Mouse (Mus musculus) thymus, postnatal 10 days (tissue): ENCODE measurements around the gene B3gat1.

Source experiments
- DNase-seq, 2 experiments: peaks; one replicate each; pipeline ENCODE4 v3.0.0; 2021; ENCODE audit warnings: low spot score in 2 of 2

B3gat1 gene

DNA sequence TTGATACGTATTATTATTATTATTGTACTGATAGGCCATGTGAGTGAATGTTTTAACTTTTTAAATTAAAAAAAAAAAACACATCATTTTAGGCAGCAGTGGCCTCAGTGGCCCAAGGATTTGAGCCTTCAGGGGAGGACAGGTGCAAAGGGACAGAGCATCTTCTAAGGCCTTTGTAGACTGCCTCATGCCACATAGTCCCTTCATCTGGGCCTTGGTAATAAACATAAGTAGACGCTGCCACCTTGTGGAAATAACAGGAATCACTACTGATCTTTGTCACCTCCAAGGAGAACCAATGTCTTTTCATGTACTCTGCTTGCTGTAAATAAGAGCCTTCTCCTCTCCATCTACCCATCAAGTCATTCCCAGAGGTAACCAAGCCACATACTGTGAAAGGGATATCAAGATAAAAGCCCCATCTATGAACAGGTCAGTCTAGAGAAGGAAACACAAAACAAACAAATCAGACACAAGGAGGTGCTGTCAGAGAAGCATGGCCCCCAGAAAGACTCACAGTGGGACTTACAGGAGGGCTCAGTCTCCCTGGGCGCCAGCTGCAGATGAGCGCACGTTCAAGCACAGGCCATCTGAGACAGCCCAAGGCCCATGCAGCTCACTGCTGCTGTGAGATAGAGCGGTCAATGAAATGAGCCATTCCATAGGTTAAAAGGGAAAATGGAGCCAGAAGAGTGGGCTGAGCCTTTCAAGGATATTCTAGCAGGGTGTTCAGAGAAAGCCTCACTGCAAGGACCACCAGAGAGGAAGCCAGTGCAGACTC lies 42.8 kb downstream of the B3gat1 start:
- no peak for DNase-seq

GRCm38 (mm10) chr9:26778421-26778820 lies 44.9 kb downstream of the B3gat1 start:
- no peak for DNase-seq

DNA sequence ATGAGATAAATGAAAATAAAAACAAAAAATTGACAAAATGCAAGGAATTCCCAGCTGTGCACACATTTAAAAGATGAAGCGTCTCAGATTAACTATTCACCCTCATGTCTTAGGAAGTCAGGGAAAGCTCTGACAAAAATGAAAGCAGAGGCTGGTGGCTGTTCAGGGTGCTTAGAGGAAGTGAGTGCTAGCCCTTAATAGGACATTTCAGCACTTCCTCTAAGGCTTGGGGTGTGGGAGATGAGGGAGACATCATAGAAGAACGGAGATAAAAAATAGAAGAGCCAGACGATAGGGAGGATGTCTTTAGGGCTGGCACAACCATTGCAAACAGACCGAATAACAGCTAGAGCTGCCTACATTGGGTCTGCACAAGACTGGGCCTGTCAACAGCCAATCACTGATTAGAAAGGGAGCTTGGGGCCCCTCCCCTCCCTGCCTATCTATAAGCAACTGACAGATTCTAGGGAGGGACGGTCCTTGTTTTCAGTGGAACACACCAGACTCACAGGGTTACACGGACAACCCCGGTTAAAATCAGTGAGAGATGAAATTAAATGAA lies 50.0 kb downstream of the B3gat1 start:
- no peak for DNase-seq

GRCm38 (mm10) chr9:26792829-26793228 lies 59.3 kb downstream of the B3gat1 start:
- no peak for DNase-seq

DNA sequence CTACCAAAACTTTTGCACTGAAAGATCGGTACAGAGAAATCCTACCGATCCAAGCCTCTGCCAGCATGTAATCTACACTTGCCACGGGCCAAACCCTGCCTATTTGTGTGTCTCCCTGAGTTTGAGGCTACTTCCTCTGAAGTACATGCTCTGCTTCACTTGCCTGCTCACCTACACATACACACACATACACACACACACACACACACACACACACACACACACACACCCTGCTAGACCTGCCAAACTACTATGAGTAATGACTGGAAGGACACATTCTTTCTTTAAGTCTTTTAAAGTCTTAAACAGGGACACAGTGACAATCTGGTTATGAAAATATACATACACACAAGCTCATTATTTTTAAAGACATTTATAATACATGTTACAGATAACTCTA lies 64.7 kb downstream of the B3gat1 start:
- DNase-seq, result no peak

GRCm38 (mm10) chr9:26798731-26799130 lies 65.2 kb downstream of the B3gat1 start:
- DNase-seq, result no peak

DNA sequence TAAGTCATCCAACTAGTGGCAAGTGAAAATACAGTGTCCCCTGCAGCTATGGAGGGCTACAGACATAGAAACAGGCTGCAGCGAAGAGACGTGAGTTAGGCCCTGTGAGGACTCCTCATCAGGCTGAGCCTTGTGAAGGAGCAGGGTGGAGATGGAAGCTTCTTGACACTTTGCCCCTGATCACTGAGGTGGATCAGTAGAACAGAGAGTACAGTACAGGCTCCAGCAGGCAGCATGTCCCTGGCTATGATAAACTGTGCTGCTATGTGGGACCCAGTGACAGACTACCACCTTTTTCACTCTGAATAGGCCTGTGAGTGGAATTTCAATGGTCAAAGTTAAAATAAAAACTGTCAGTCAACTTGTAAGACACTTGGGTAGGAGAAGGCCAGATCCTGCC lies 66.8 kb downstream of the B3gat1 start:
- no peak for DNase-seq

DNA sequence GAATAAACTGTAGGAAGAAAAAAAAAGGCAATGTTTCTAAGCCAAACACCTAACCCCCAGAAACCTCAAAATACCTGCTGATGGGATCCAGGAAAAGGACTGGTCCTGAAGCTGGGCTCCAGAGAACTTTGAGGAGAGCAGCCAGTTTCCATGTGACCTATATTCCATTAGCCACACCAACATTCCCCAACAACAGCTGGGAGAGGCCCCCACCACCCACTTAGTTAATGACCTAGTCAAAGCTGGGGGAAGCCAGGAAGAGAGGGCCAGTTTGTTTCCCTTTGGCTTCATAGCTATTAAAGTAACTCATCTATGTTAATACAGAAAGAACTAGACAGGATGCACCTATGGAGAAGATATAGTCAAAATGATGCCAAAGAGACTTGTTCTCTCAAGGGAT lies 70.8 kb downstream of the B3gat1 start:
- no peak for DNase-seq

DNA sequence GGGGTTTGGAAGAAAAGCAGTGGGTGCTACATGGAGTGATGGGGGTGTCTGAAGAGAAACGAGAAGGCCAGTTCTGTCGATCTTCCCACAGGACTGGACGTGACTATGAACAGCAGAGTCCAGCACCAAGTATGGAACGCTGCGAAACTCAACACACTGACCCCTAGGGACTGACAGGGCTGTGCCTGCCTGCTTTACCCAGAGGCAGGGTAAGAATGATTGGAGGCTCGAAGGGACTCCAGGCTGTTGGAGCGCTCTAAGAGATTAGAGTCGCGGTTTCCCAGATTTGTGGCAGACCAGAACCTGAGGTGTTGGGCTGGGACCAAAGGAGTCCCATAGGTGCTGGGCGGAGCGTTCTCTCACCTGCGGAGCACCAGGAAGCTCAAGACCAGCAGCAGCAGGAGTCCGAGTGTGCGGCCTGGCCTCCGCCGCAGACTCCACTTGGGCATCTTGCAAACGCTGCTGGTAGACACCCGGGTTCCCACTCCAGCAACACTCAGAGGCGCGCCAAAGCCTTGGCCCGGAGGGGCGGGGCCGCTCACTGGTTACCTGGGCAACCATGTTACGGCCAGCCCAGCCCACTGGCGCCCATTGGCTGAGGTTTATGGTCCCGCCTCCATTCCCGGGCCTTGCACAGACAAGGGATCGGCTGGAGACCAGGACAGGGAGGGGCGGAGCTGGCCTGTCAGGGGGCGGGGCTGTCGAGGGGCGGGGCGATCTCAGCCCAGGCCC lies 72.6 kb downstream of the B3gat1 start, which contains the start of gene Glb1l2:
Gene Glb1l2, minus strand, starts transcription at position 534 of the 732 bp plus-strand sequence.
- DNase-seq, result peak; percentile 5 to 7

DNA sequence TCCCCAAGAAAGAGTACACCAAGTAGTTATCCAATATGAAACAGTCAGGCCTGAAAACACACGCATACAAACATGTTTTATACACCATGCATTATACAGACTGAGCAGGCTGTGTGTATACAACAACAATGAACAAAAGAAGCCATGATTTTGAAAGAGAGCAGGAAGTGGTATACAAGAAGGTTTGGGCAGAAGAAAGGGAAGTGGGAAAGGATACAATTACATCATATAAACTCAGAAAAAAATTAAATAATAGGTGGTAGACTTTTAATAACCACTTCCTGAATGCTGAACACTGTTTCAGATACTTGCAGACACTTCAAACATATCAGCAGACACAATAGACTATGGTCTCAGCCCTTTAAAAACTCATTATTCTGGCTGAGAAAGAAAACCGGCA lies 75.2 kb downstream of the B3gat1 start:
- no peak for DNase-seq
